Mouse (Mus musculus) gastrocnemius, adult 18-20 months (tissue): ENCODE results near the gene Cptp. TPM values are rescaled to one million over a fixed set of nuclear protein-coding genes. Genes with fewer than 3 reads are reported as not detected.

Experiments used
- DNase-seq: peaks from one replicate; pipeline ENCODE4 v3.0.0; 2021; ENCODE audit warnings: low spot score
- total RNA-seq, 2 experiments: library from RNA; stranded (reverse); gene quantifications; 2 replicates each; pipeline ENCODE4 v1.2.3; 2021

Gene Cptp
- total RNA-seq, 2 experiments from 2014 or later = 13.0 to 16.2 TPM

GRCm38 (mm10) chr4:155888181-155888580, 18.9 kb upstream of the Cptp start:
- DNase-seq = no peak

- DNase-seq = no peak
Measured at GRCm38 (mm10) chr4:155887674-155888073, 18.4 kb upstream of the Cptp start.

GRCm38 (mm10) chr4:155886330-155886729, 17.1 kb upstream of the Cptp start:
- DNase-seq = no peak

GRCm38 (mm10) chr4:155883587-155883986, 14.3 kb upstream of the Cptp start:
- no peak for DNase-seq

GRCm38 (mm10) chr4:155871404-155871803, 2.2 kb upstream of the Cptp start:
- DNase-seq = no peak

GRCm38 (mm10) chr4:155868614-155869298, 484 bp downstream of the Cptp start:
- no peak for DNase-seq

GRCm38 (mm10) chr4:155863001-155863400, 6.2 kb downstream of the Cptp start, which contains the start of gene Tas1r3:
Tas1r3 (minus strand) TSS chr4:155863362.
- no peak for DNase-seq

- DNase-seq = no peak
Measured at GRCm38 (mm10) chr4:155861787-155862186, 7.5 kb downstream of the Cptp start.

GRCm38 (mm10) chr4:155859318-155859717, 9.9 kb downstream of the Cptp start:
- no peak for DNase-seq

GRCm38 (mm10) chr4:155856881-155857280, 12.4 kb downstream of the Cptp start:
- DNase-seq = no peak

GRCm38 (mm10) chr4:155856071-155856470, 13.2 kb downstream of the Cptp start:
- no peak for DNase-seq

- no peak for DNase-seq
Measured at GRCm38 (mm10) chr4:155854991-155855390, 14.2 kb downstream of the Cptp start.

GRCm38 (mm10) chr4:155853421-155853820, 15.8 kb downstream of the Cptp start:
- DNase-seq = no peak

- DNase-seq = no peak
Measured at GRCm38 (mm10) chr4:155851951-155852411, 17.3 kb downstream of the Cptp start.

- DNase-seq = no peak
Measured at GRCm38 (mm10) chr4:155851368-155851767, 17.9 kb downstream of the Cptp start.

- DNase-seq = no peak
Measured at GRCm38 (mm10) chr4:155849792-155850451, 19.3 kb downstream of the Cptp start.

- DNase-seq = no peak
Measured at GRCm38 (mm10) chr4:155849391-155849790, 19.8 kb downstream of the Cptp start.

- DNase-seq = peak; percentile 78
Measured at GRCm38 (mm10) chr4:155848434-155849095, 20.7 kb downstream of the Cptp start.

- DNase-seq = peak; percentile 42
Measured at GRCm38 (mm10) chr4:155847591-155848352, 21.5 kb downstream of the Cptp start.

- peak; percentile 94 for DNase-seq
Measured at GRCm38 (mm10) chr4:155846871-155847578, 22.2 kb downstream of the Cptp start, which contains the start of gene Dvl1. Dvl1 (plus strand) TSS chr4:155847402.

GRCm38 (mm10) chr4:155843231-155843630, 26.0 kb downstream of the Cptp start:
- DNase-seq = no peak
